Mouse (Mus musculus) liver, embryonic 15.5 days (tissue): ENCODE results near the gene C530008M17Rik. TPM values are rescaled to one million over a fixed set of nuclear protein-coding genes. Genes with fewer than 3 reads are reported as not detected.

Source experiments
- ATAC-seq: fragments of 200-750 bp; cut with Nextera tagmentation; 2 replicates; pipeline ENCODE4 v1.8.0; 2017; ENCODE audit warnings: moderate number of reproducible peaks, mild to moderate bottlenecking, moderate library complexity; ENCODE audit not compliant: insufficient read depth
- H3K27ac ChIP-seq: fragments of 300-500 bp; sonication (generic); replicated peaks from 2 replicates; pipeline ENCODE4 v1.5.1; 2015; ENCODE audit warnings: mild to moderate bottlenecking, inconsistent platforms
- H3K27me3 ChIP-seq: fragments of 300-500 bp; sonication (generic); 2 replicates; pipeline ENCODE4 v1.6.1; 2015; ENCODE audit warnings: mild to moderate bottlenecking, inconsistent platforms
- H3K36me3 ChIP-seq: fragments of 300-500 bp; sonication (generic); replicated peaks from 2 replicates; pipeline ENCODE4 v1.6.1; 2015; ENCODE audit warnings: moderate library complexity, mild to moderate bottlenecking, inconsistent platforms
- H3K4me1 ChIP-seq: fragments of 300-500 bp; sonication (generic); replicated peaks from 2 replicates; pipeline ENCODE4 v1.6.1; 2015; ENCODE audit warnings: inconsistent platforms
- H3K4me2 ChIP-seq: fragments of 300-500 bp; sonication (generic); 2 replicates; pipeline ENCODE4 v1.6.1; 2015; ENCODE audit warnings: moderate library complexity, mild to moderate bottlenecking, inconsistent platforms
- H3K4me3 ChIP-seq: fragments of 300-500 bp; sonication (generic); replicated peaks from 2 replicates; pipeline ENCODE4 v1.5.1; 2015; ENCODE audit warnings: mild to moderate bottlenecking, inconsistent platforms
- H3K9ac ChIP-seq: fragments of 300-500 bp; sonication (generic); 2 replicates; pipeline ENCODE4 v1.6.1; 2015; ENCODE audit warnings: moderate library complexity, mild to moderate bottlenecking, inconsistent platforms
- H3K9me3 ChIP-seq: fragments of 300-500 bp; sonication (generic); replicated peaks from 2 replicates; pipeline ENCODE4 v1.6.1; 2016; ENCODE audit warnings: inconsistent platforms
- whole genome bisulfite sequencing: fragments of 180-500 bp; shearing (Covaris S2); methylation state at CpG from one replicate; pipeline ENCODE4 v1.1.7; 2015; ENCODE audit warnings: mixed read lengths; ENCODE audit not compliant: insufficient replicate concordance; 5-methylcytosine and 5-hydroxymethylcytosine counted together
- polyA plus RNA-seq: library from polyadenylated mRNA; unstranded; fragments of >200 nt; fragmentation: Nextera tagmentation; extraction: Ambion mirVana; gene quantifications from 2 replicates; pipeline ENCODE4 v1.2.1, GENCODE M21; 2015

The C530008M17Rik gene
- polyA plus RNA-seq, 1 experiment from 2014 or later, result 7.5 TPM

DNA sequence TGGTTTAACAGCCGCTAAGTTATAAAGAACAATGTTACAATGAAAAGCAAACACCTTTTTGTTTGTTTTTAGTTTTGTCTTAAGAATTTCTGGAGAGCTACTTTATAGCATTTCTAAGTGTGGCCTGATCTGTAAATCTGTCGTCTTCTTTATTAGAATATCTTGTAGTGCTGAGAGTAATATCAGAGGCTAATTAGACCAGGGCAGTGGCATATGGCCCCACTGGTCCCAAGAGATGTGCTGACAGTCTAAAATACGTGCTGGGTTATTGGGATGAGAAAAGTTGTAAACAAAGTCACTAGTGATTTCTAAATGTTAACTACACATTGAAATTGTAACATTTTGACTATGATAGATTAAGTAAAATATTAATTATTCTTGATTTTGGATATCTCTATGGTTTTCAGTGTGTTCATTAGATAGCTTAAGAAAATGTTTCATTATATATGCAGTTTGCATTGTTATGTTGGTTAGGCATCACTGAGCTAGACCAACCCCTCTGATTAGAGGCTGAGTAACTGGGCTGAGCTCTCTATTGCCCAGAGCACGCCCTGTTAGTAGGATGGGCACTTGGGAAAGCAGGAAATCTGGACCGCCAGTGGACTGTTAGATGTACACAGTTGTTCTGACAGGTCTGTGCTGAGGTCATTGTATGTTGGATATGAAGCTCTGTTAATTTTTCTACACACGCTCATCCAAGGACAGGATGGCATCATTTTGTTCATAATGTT, 9.9 kb downstream of the C530008M17Rik start:
- no peak for ATAC-seq
- 79% methylated on average over 6 of the region's 6 CpGs for WGBS
- Histone ChIP-seq H3K4me1 (peaks cover 36% of the 10 kb centered on the region), H3K9me3 (no peaks in the 10 kb centered on the region), H3K27ac (no peak overlapping the region), H3K4me2 (no peak overlapping the region), H3K36me3 (no peaks in the 10 kb centered on the region), H3K27me3 (no peaks in the 10 kb centered on the region), H3K4me3 (no peak overlapping the region), H3K9ac (no peak overlapping the region)

DNA sequence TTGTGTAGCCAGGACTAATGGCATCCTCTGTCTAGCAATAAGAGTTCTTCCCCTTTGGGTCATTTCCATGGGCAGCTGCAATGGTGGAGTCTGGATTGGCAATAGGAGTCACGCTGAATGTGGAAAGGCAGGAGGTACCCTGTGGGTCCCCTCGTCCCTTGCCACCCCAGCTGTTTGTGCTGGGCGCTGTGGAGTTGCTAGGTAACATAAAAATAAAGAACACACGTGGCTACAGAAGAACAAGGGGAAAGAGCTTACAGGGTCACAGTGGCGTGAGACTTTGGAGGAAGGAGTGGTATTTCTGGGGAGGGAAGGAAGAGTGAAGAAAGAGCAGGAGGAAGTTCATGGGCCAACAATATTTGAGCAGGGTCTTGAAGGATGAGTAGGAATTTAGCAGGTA, 11.8 kb downstream of the C530008M17Rik start:
- ATAC-seq, result no peak
- Histone ChIP-seq H3K27ac (no peak overlapping the region), H3K27me3 (no peaks in the 10 kb centered on the region), H3K4me3 (no peak overlapping the region), H3K36me3 (no peaks in the 10 kb centered on the region), H3K9me3 (no peaks in the 10 kb centered on the region), H3K9ac (no peak overlapping the region), H3K4me2 (no peak overlapping the region), H3K4me1 (peaks cover 22% of the 10 kb centered on the region; the same call in 1 of the 2 replicates)
- WGBS, result 51% methylated on average over 5 of the region's 5 CpGs

DNA sequence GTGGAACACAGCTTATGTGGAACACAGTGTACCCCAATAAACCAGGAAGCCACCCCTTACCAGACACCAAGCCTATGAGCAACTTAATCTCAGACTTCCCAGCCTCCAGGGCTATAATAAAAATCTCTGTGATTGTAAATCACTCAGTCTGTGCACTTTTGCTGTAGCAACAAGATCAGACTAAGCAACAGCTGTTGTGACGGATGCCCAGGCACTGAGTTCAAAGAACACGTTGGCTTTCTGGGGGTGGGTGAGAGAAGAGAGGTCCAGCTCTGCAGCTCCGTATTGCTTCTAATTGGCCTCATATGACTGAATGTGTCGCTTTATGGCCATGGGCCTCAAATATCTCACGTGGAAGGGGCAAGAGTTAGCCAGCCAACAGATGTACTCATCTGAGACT, 12.2 kb downstream of the C530008M17Rik start:
- Histone ChIP-seq H3K27me3 (no peaks in the 10 kb centered on the region), H3K9ac (no peak overlapping the region), H3K4me1 (peaks cover 21% of the 10 kb centered on the region; the same call in 1 of the 2 replicates), H3K27ac (no peak overlapping the region), H3K4me2 (no peak overlapping the region), H3K9me3 (no peaks in the 10 kb centered on the region), H3K36me3 (no peaks in the 10 kb centered on the region), H3K4me3 (no peak overlapping the region)
- 84% methylated on average over 5 of the region's 5 CpGs for WGBS
- ATAC-seq, result no peak

DNA sequence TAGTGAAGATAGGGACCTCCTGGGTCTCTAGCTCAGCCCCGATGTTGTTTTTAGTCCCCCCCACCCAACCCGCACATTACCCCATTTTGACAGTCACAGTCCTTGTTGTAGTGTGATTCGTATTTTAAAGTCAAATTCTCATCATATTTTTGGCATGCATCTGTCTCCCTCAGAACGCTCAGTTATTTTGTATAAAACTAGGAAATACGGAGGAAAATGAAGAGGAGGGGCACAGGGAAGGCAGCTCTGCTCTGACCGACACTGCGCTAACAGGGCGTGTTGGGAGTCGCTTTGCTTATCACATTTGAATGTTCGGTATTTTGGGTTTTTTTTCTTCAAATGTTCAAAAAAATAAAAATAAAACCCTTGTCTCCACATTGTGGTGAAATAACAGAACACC, 13.9 kb downstream of the C530008M17Rik start:
- 65% methylated on average over 10 of the region's 10 CpGs for WGBS
- H3K4me2 ChIP-seq, result no peak overlapping the region
- no peak for ATAC-seq
- peaks cover 22% of the 10 kb centered on the region for H3K4me1 ChIP-seq
- H3K4me3 ChIP-seq, result no peak overlapping the region
- no peaks in the 10 kb centered on the region for H3K36me3 ChIP-seq
- H3K27ac ChIP-seq, result no peak overlapping the region
- H3K9ac ChIP-seq, result no peak overlapping the region
- H3K27me3 ChIP-seq, result no peaks in the 10 kb centered on the region
- H3K9me3 ChIP-seq, result no peaks in the 10 kb centered on the region

DNA sequence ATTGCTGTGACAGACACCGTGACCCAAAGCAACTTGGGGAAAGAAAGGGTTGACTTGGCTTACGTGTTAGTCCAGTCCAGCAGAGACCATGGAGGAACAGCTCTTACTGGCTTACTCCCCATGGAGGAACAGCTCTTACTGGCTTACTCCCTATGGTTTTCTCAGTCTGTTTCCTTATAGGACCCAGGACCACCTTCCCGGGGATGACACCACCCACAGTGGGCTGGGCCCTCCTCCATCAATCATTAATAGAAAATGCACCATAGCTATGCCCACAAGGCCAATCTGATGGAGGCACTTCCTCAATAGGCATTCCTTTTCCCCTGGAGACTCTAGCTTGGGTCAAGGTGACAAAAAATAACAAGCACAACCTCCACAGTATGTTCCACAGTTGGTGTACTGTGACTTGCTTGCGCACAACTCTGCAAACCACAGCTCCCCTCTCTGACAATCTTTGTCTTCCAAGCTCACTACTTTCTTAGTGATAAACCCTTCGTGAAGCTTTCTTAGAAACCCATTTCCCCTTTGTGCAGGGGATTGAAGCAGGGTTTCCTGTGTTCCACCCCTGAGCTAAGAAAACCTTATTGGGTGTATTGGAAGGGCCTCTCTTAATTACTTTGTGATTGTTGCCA, 17.8 kb downstream of the C530008M17Rik start:
- WGBS, result 71% methylated on average over 5 of the region's 5 CpGs
- Histone ChIP-seq H3K36me3 (no peaks in the 10 kb centered on the region), H3K4me2 (no peak overlapping the region), H3K27ac (no peak overlapping the region), H3K27me3 (no peaks in the 10 kb centered on the region), H3K9me3 (no peaks in the 10 kb centered on the region), H3K4me1 (peaks cover 27% of the 10 kb centered on the region), H3K9ac (no peak overlapping the region), H3K4me3 (no peak overlapping the region)
- no peak for ATAC-seq

DNA sequence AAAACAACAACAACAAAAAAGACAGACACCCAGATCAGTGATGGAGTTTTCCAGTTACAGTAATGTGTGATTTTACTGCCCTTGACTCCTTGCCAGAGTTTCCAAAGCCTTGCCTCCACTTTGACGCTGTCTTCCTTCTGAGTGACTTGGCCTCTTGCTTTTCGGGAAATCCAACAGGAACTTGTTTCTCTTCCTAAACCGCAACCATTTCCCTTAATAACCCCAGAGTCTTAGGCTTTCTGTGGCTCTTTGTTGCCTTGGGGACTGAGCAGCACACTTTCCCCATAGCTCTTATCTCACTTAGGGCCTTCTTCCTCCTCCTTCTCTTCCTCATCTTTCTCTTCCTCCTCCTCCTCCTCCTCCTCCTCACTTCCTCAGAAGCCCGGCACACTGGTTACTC, 19.1 kb downstream of the C530008M17Rik start:
- no peak for ATAC-seq
- Histone ChIP-seq H3K9me3 (no peaks in the 10 kb centered on the region), H3K4me3 (no peak overlapping the region), H3K4me2 (no peak overlapping the region), H3K27me3 (no peaks in the 10 kb centered on the region), H3K9ac (no peak overlapping the region), H3K36me3 (no peaks in the 10 kb centered on the region), H3K27ac (no peak overlapping the region), H3K4me1 (peaks cover 29% of the 10 kb centered on the region)
- 28% methylated on average over 4 of the region's 4 CpGs for WGBS

DNA sequence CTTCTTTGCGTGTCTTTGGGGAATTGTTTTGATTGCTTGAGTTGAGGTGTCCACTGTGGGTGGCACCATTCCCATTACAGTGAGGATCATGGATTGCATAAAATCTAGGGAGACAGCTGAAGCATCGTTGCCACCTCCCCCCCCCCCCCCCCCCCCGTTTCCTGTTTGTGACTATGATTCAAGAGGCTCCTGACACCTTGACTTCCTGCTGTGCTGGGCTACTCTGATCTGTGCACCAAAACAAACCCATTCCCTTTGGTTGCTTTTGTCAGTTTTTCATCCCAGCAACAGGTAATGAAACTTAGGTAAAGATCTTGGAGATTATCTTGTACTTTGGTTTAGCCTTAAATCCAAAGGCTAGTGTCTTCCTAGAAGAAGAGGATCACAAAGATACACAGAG, 24.6 kb downstream of the C530008M17Rik start:
- Histone ChIP-seq H3K4me1 (peaks cover 56% of the 10 kb centered on the region), H3K27ac (no peak overlapping the region), H3K4me3 (no peak overlapping the region), H3K4me2 (no peak overlapping the region), H3K9ac (no peak overlapping the region), H3K27me3 (no peaks in the 10 kb centered on the region), H3K9me3 (no peaks in the 10 kb centered on the region), H3K36me3 (no peaks in the 10 kb centered on the region)
- no peak for ATAC-seq
- WGBS, result 25% methylated on average over 2 of the region's 3 CpGs

DNA sequence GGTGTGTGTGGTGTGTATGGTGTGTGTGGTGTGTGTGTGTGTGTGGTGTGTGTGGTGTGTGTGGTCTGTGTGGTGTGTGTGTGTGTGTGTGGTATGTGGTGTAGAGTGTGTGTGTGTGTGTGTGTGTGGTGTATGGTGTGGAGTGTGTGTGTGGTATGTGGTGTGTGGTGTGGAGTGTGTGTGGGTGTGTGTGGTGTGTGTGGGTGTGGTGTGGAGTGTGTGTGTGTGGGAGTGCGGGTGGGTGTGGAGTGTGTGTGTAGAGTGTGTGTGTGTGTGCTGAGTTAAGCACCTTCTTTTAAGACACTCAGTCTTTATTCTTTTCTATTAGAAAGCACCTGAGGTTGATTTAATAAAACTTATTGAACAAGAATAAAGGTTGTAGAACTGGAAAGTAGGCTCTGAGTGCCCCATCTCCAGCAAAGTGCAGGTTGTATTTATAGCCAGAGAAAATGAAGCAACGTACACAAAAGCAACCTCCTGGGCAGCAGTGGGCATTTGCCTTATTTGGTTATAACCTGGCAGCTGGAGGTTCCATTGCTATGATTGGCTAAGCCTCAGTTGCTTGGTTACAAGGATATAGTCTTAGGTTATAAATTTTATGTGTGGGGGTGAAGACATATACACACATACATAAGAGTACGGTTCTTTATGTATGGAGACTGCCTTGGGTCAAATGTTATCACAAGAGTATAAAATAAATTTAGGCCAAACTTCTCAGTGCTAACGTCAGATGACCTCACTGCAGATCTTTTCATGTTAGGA, 25.8 kb downstream of the C530008M17Rik start:
- WGBS, result 75% methylated on average over 4 of the region's 4 CpGs
- Histone ChIP-seq H3K9me3 (no peaks in the 10 kb centered on the region), H3K4me1 (peaks cover 68% of the 10 kb centered on the region), H3K36me3 (no peaks in the 10 kb centered on the region), H3K4me3 (no peak overlapping the region), H3K27me3 (no peaks in the 10 kb centered on the region), H3K4me2 (no peak overlapping the region), H3K27ac (peak overlapping the region; percentile 0; the same call in 1 of the 2 replicates), H3K9ac (no peak overlapping the region)
- ATAC-seq, result no peak

DNA sequence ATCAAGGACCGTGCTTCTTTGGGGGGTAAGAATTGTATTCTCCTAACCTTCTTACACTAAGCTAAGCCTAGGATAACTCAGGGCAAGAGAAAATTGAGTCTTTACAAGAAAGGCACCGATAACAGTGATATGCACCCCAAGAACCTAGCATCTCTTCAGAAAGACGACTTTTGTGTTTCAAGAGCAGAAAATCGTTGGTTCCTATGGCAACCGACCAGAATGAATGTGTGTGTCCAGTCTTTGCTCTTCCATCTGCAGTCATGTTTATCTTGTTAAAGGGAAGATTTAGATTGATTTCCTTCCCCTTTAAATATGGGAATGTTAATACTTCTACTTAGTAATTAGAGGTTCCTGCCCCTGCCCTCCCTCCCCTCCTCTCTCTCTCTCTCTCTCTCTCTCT, 27.1 kb downstream of the C530008M17Rik start:
- Histone ChIP-seq H3K9ac (no peak overlapping the region), H3K4me1 (peaks cover 81% of the 10 kb centered on the region), H3K4me2 (no peak overlapping the region), H3K36me3 (no peaks in the 10 kb centered on the region), H3K27ac (peak overlapping the region; percentile 62; the same call in 1 of the 2 replicates), H3K4me3 (no peak overlapping the region), H3K27me3 (no peaks in the 10 kb centered on the region), H3K9me3 (no peaks in the 10 kb centered on the region)
- WGBS, result 64% methylated on average over 5 of the region's 5 CpGs
- ATAC-seq, result no peak

DNA sequence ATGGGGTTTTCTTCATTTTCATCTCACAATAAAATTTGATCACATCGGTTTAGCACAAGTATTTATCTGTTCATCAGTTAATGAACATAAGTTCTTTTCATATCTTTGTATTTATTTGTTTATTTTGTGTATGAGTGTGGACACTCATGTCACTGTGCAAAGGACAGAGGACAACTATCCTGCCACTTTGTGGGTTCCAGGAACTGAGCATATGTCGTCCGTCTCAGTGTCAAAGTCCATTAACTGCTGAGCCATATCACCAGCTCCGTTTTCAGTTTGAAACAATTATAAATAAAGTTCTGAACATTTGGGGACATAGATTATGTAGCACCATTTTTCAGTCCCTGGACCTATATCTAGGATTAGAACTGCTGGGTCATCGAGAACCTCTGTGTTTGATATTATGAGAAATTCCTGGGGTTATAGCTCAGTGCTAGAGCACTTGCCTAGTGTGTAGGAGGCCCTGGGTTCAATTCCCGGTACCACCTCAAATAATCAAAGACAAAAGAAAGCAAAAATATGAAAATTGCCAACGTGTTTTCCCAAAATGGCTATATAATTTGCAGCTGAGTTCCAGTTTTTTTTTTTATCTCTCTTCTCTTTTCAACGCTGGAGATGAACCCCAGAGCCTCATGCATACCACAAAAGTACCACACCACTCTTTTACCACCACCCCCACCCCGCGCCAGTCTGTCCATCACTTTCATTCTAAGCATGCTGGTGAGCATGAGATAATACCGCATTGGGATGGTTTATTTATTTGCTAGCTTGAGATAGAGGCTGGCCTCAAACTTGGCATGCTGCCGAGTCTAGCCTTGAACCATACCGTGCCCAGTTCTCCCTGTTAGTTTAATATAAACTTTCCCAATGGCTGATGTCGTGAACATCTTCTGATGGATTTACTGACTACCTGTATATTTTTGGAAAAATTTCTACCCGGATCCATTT, 28.6 kb downstream of the C530008M17Rik start:
- peak overlapping the region; percentile 53 for H3K4me2 ChIP-seq
- H3K9ac ChIP-seq, result peak overlapping the region; percentile 7; the same call in 1 of the 2 replicates
- peak overlapping the region; percentile 81 for H3K27ac ChIP-seq
- peak overlapping the region; percentile 3; the same call in 1 of the 2 replicates for H3K4me3 ChIP-seq
- no peaks in the 10 kb centered on the region for H3K27me3 ChIP-seq
- no peaks in the 10 kb centered on the region for H3K9me3 ChIP-seq
- H3K4me1 ChIP-seq, result peaks cover 79% of the 10 kb centered on the region
- 27% methylated on average over 15 of the region's 15 CpGs for WGBS
- no peaks in the 10 kb centered on the region for H3K36me3 ChIP-seq
- ATAC-seq, result peak; percentile 89
